Mouse (Mus musculus): ENCODE measurements around the gene Spef1.

DNA sequence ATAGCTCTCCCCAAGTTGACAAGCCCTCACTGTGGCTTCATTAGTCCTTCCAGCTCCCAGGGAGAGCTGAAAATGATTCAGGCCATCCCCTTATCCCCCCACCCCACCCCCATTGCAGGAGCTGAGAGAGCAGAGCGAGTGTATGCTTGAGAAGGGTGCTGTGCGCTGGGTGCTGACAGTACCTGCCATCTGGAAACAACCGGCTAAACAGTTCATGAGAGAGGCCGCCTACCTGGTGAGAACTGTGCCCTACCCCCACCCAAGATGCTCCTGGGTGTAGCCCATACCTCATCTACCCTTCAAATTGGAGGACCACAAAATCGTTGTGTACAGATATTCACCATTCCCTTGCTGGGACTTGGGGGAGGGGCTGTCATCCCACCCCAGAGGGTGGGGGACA lies 47.8 kb downstream of the Spef1 start:
- TF ChIP-seq CTCF (IDR thresholded peaks at IDR 0.05) (no peak), EP300 (IDR thresholded peaks at IDR 0.05) (no peak)

All from lung, postnatal 0 days (tissue).